Mouse (Mus musculus) midbrain, postnatal 0 days (tissue): Measurements from ENCODE around the gene Gm49369. TPM values are rescaled to one million over a fixed set of nuclear protein-coding genes. Genes with fewer than 3 reads are reported as not detected.

ENCODE experiments used
- ATAC-seq: fragments of 200-750 bp; cut with Nextera tagmentation; 2 replicates; pipeline ENCODE4 v1.8.0; 2017; ENCODE audit warnings: moderate number of reproducible peaks, mild to moderate bottlenecking, moderate TSS enrichment, moderate library complexity; ENCODE audit not compliant: low FRiP score
- DNase-seq: peaks from one replicate; pipeline ENCODE4 v3.0.0-alpha.2; 2015; ENCODE audit warnings: low spot score
- H3K27ac ChIP-seq: fragments of 300-500 bp; sonication (generic); 2 replicates; pipeline ENCODE4 v1.5.1; 2014; ENCODE audit warnings: low read depth, mild to moderate bottlenecking, low read length, mixed read lengths
- H3K27me3 ChIP-seq: fragments of 300-500 bp; sonication (generic); 2 replicates; pipeline ENCODE4 v1.6.1; 2014; ENCODE audit warnings: low read length, control low read depth, mixed read lengths; ENCODE audit not compliant: insufficient read depth
- H3K36me3 ChIP-seq: fragments of 300-500 bp; sonication (generic); 2 replicates; pipeline ENCODE4 v1.6.1; 2014; ENCODE audit warnings: low read length, control low read depth, mixed read lengths; ENCODE audit not compliant: insufficient read depth
- H3K4me1 ChIP-seq: fragments of 300-500 bp; sonication (generic); 2 replicates; pipeline ENCODE4 v1.6.1; 2014; ENCODE audit warnings: mild to moderate bottlenecking, control low read depth, antibody characterized with exemption, low read length, mixed read lengths; ENCODE audit not compliant: insufficient read depth
- H3K4me2 ChIP-seq: fragments of 300-500 bp; sonication (generic); 2 replicates; pipeline ENCODE4 v1.6.1; 2014; ENCODE audit warnings: low read depth, mild to moderate bottlenecking, low read length, mixed read lengths; ENCODE audit not compliant: poor library complexity, severe bottlenecking
- H3K4me3 ChIP-seq: fragments of 300-500 bp; sonication (generic); 2 replicates; pipeline ENCODE4 v1.5.1; 2014; ENCODE audit warnings: low read depth, mild to moderate bottlenecking, low read length, moderate library complexity
- H3K9ac ChIP-seq: fragments of 300-500 bp; sonication (generic); replicated peaks from 2 replicates; pipeline ENCODE4 v1.6.1; 2014; ENCODE audit warnings: mild to moderate bottlenecking, low read length, moderate library complexity, mixed read lengths; ENCODE audit not compliant: poor library complexity, severe bottlenecking
- H3K9me3 ChIP-seq: fragments of 300-500 bp; sonication (generic); 2 replicates; pipeline ENCODE4 v1.6.1; 2016; ENCODE audit warnings: low read length, control low read depth
- CTCF ChIP-seq: IDR thresholded peaks from 2 replicates; pipeline ENCODE4 v1.5.1; 2016; ENCODE audit warnings: antibody characterized with exemption, mild to moderate bottlenecking
- whole genome bisulfite sequencing: fragments of 180-500 bp; shearing (Covaris S2); extraction: QIAGEN DNeasy Blood & Tissue Kit; methylation state at CpG from one replicate; pipeline ENCODE4 v1.1.7; 2014; 5-methylcytosine and 5-hydroxymethylcytosine counted together
- polyA plus RNA-seq: library from polyadenylated mRNA; unstranded; fragments of >200 nt; fragmentation: Nextera tagmentation; extraction: Ambion mirVana; gene quantifications from 2 replicates; pipeline ENCODE4 v1.2.1, GENCODE M21; 2015
- total RNA-seq: library from RNA; depleted of rRNA; stranded (reverse); fragments of >200 nt; gene quantifications from 2 replicates; pipeline ENCODE4 v1.2.3, GENCODE M21; 2014; rRNA removed

Gm49369 gene
- 3.3 TPM in 1 of 2 replicates, not detected in the other for total RNA-seq
- polyA plus RNA-seq: not detected in 2 replicates

- Histone ChIP-seq H3K9ac (no peak within 1 kb of the TSS), H3K27ac (no peak within 1 kb of the TSS), H3K4me2 (no peak within 1 kb of the TSS), H3K4me1 (peaks cover 12% of the 10 kb centered on the region), H3K4me3 (no peak within 1 kb of the TSS), H3K36me3 (peaks cover 65% of the 10 kb centered on the region), H3K27me3 (no peaks in the 10 kb centered on the region), H3K9me3 (no peaks in the 10 kb centered on the region)
- no peak for DNase-seq
- no peak for ATAC-seq
- no peak for TF ChIP-seq CTCF
- WGBS: 98% methylated on average over 5 of the region's 5 CpGs
These were observed at the start of gene Gm49369 for GRCm38 (mm10) chr7:142382567-142382966. Gm49369 (minus strand) TSS chr7:142382667.

GRCm38 (mm10) chr7:142431106-142431505, 48.6 kb upstream of the Gm49369 start:
- Histone ChIP-seq H3K4me1 (no peaks in the 10 kb centered on the region), H3K27ac (no peak overlapping the region), H3K27me3 (no peaks in the 10 kb centered on the region), H3K4me2 (no peak overlapping the region), H3K4me3 (no peak overlapping the region), H3K9ac (no peak overlapping the region), H3K9me3 (no peaks in the 10 kb centered on the region), H3K36me3 (no peaks in the 10 kb centered on the region)
- TF ChIP-seq CTCF: no peak
- ATAC-seq (no peak), DNase-seq (no peak)
- WGBS: 87% methylated on average over 14 of the region's 14 CpGs

GRCm38 (mm10) chr7:142430160-142430678, 47.8 kb upstream of the Gm49369 start:
- DNase-seq (peak; percentile 68), ATAC-seq (peak; percentile 64)
- no peak for TF ChIP-seq CTCF
- Histone ChIP-seq H3K36me3 (no peaks in the 10 kb centered on the region), H3K9ac (no peak overlapping the region), H3K4me1 (no peaks in the 10 kb centered on the region), H3K27me3 (no peaks in the 10 kb centered on the region), H3K4me2 (no peak overlapping the region), H3K27ac (no peak overlapping the region), H3K4me3 (no peak overlapping the region), H3K9me3 (no peaks in the 10 kb centered on the region)
- WGBS: 41% methylated on average over 12 of the region's 12 CpGs

- peak; percentile 50 for DNase-seq
- no peaks in the 10 kb centered on the region for H3K9me3 ChIP-seq
- ATAC-seq: no peak
- no peaks in the 10 kb centered on the region for H3K36me3 ChIP-seq
- H3K4me2 ChIP-seq: no peak overlapping the region
- no peak overlapping the region for H3K4me3 ChIP-seq
- no peak overlapping the region for H3K9ac ChIP-seq
- 11% methylated on average over 7 of the region's 7 CpGs for WGBS
- no peak overlapping the region for H3K27ac ChIP-seq
- H3K27me3 ChIP-seq: no peaks in the 10 kb centered on the region
- H3K4me1 ChIP-seq: no peaks in the 10 kb centered on the region
- peak; percentile 66 for TF ChIP-seq CTCF
These were observed 45.7 kb upstream of the Gm49369 start for GRCm38 (mm10) chr7:142428213-142428612.

- ATAC-seq (no peak), DNase-seq (peak; percentile 16)
- Histone ChIP-seq H3K4me1 (no peaks in the 10 kb centered on the region), H3K27ac (no peak overlapping the region), H3K36me3 (no peaks in the 10 kb centered on the region), H3K27me3 (no peaks in the 10 kb centered on the region), H3K4me2 (no peak overlapping the region), H3K9ac (no peak overlapping the region), H3K9me3 (no peaks in the 10 kb centered on the region), H3K4me3 (no peak overlapping the region)
- 53% methylated on average over 11 of the region's 11 CpGs for WGBS
- peak; percentile 65 for TF ChIP-seq CTCF
These were observed 43.3 kb upstream of the Gm49369 start for GRCm38 (mm10) chr7:142425641-142426213.

GRCm38 (mm10) chr7:142421826-142422225, 39.4 kb upstream of the Gm49369 start:
- no peak for DNase-seq
- WGBS: 75% methylated on average over 2 of the region's 2 CpGs
- no peaks in the 10 kb centered on the region for H3K4me1 ChIP-seq

More at GRCm38 (mm10) chr7:142421826-142422225, 39.4 kb upstream of the Gm49369 start:
- TF ChIP-seq CTCF: no peak
- Histone ChIP-seq H3K27ac (no peak overlapping the region), H3K4me2 (no peak overlapping the region), H3K9ac (no peak overlapping the region), H3K27me3 (no peaks in the 10 kb centered on the region), H3K36me3 (no peaks in the 10 kb centered on the region), H3K4me3 (no peak overlapping the region), H3K9me3 (no peaks in the 10 kb centered on the region)
- no peak for ATAC-seq
